Mouse (Mus musculus) lung, adult 2 months (tissue): Measurements from ENCODE around the gene Trp53bp2.

ENCODE experiments used
- CTCF ChIP-seq: fragments of 200-500 bp; IDR thresholded peaks from 2 replicates; pipeline ENCODE4 v1.5.1; 2011; ENCODE audit warnings: mild to moderate bottlenecking, low read length, control low read depth; ENCODE audit not compliant: insufficient read depth
- POLR2A ChIP-seq: fragments of 200-500 bp; IDR thresholded peaks from 2 replicates; pipeline ENCODE4 v1.6.1; 2011; ENCODE audit warnings: low read depth, mild to moderate bottlenecking, control low read depth, low read length, borderline replicate concordance; ENCODE audit errors: extremely low read depth

- TF ChIP-seq POLR2A (no peak), CTCF (no peak)
These were observed 23.1 kb downstream of the Trp53bp2 start for GRCm38 (mm10) chr1:182432059-182432458.
